In genomic region chr5:97537492-97538257, GRCm38 (mm10) we compare ENCODE assay signal across 21 mouse cellular contexts.
DNase-seq lines count a peak whose midpoint lies in the region; ATAC-seq and TF ChIP-seq lines count a peak whose summit lies in the region.
"Had no signal": no experiment of that assay in that cellular context is flagged by ENCODE, and none has a peak within 500 bp of the region (broad histone marks: within the 10 kb centered on the region; RNA-seq: fewer than 3 reads in every experiment).

No protein-coding gene starts in this region.

- H3K36me3 ChIP-seq in midbrain, embryonic 12.5 days, result no peaks in the 10 kb centered on the region
- H3K36me3 ChIP-seq in midbrain, embryonic 10.5 days, result no peaks in the 10 kb centered on the region
- H3K36me3 ChIP-seq in forebrain, embryonic 14.5 days (ENCODE audit: control insufficient read depth, insufficient read depth, low read length), result no peaks in the 10 kb centered on the region
- no peaks in the 10 kb centered on the region for H3K36me3 ChIP-seq in hindbrain, postnatal 0 days (ENCODE audit: insufficient read depth, low read length)
- H3K36me3 ChIP-seq: embryonic facial prominence, embryonic 10.5 days; heart, embryonic 13.5 days had no signal

- H3K4me1 ChIP-seq in midbrain, embryonic 12.5 days, result peaks cover 4% of the 10 kb centered on the region; the same call in 1 of the 2 replicates
- H3K4me1 ChIP-seq in midbrain, embryonic 10.5 days, result peaks cover 4% of the 10 kb centered on the region; the same call in 1 of the 2 replicates
- no peaks in the 10 kb centered on the region for H3K4me1 ChIP-seq in forebrain, embryonic 14.5 days (ENCODE audit: control insufficient read depth, insufficient read depth, low read length)
- H3K4me1 ChIP-seq in hindbrain, postnatal 0 days (ENCODE audit: insufficient read depth, low read length), result no peaks in the 10 kb centered on the region
- H3K4me1 ChIP-seq: heart, embryonic 13.5 days; megakaryocyte, embryonic 14.5 days had no signal

- H3K27me3 ChIP-seq in midbrain, embryonic 12.5 days, result no peaks in the 10 kb centered on the region
- H3K27me3 ChIP-seq in midbrain, embryonic 10.5 days (ENCODE audit: low read depth, poor library complexity, severe bottlenecking), result no peaks in the 10 kb centered on the region
- no peaks in the 10 kb centered on the region for H3K27me3 ChIP-seq in forebrain, embryonic 14.5 days (replicated peaks; ENCODE audit: control insufficient read depth, insufficient read depth, low read length)
- no peaks in the 10 kb centered on the region for H3K27me3 ChIP-seq in hindbrain, postnatal 0 days (ENCODE audit: insufficient read depth, low read length)
- H3K27me3 ChIP-seq: heart, embryonic 13.5 days; megakaryocyte, embryonic 14.5 days had no signal

- no peaks in the 10 kb centered on the region for H3K9me3 ChIP-seq in midbrain, embryonic 12.5 days
- H3K9me3 ChIP-seq in midbrain, embryonic 10.5 days (replicated peaks), result no peaks in the 10 kb centered on the region
- no peaks in the 10 kb centered on the region for H3K9me3 ChIP-seq in forebrain, embryonic 14.5 days (replicated peaks; ENCODE audit: control insufficient read depth, low read length)
- no peaks in the 10 kb centered on the region for H3K9me3 ChIP-seq in hindbrain, postnatal 0 days (ENCODE audit: low read length)
- H3K9me3 ChIP-seq: embryonic facial prominence, embryonic 10.5 days; heart, embryonic 13.5 days; megakaryocyte, embryonic 14.5 days had no signal

- no peak overlapping the region for H3K9ac ChIP-seq in midbrain, embryonic 12.5 days (replicated peaks)
- H3K9ac ChIP-seq in forebrain, embryonic 14.5 days (ENCODE audit: low read length), result no peak overlapping the region
- H3K9ac ChIP-seq in hindbrain, postnatal 0 days (replicated peaks; ENCODE audit: low read length), result no peak overlapping the region
- H3K9ac ChIP-seq: heart, embryonic 13.5 days had no signal

- no peak for DNase-seq in midbrain, embryonic 10.5 days (ENCODE audit: low spot score)
- DNase-seq in forebrain, embryonic 14.5 days (ENCODE audit: low spot score), result peak; percentile 85
- peak; percentile 21 for DNase-seq in hindbrain, postnatal 0 days (ENCODE audit: low spot score)
- DNase-seq in B cell, adult 2 months, result no peak
- DNase-seq in left cerebral cortex, adult 18-20 months (ENCODE audit: low spot score in 2 of 2), result no peak
- DNase-seq in adrenal gland, postnatal 4 days (ENCODE audit: low spot score in 2 of 2), result no peak
- DNase-seq: cerebellum, adult 9-10 months; gastrocnemius, postnatal 10 days; heart, adult 18-20 months; kidney, adult 8-10 months; kidney, postnatal 14 days; left cerebral cortex, postnatal 4 days; liver; lung, postnatal 14 days; right cerebral cortex, postnatal 4 days; thymus, postnatal 14 days had no signal

- WGBS in midbrain, embryonic 12.5 days, result 11% methylated on average over 3 of the region's 3 CpGs
- WGBS in midbrain, embryonic 10.5 days, result 46% methylated on average over 3 of the region's 3 CpGs
- WGBS in forebrain, embryonic 14.5 days, result 0% methylated on average over 3 of the region's 3 CpGs
- WGBS in hindbrain, postnatal 0 days, result 27% methylated on average over 3 of the region's 3 CpGs

- H3K27ac ChIP-seq in midbrain, embryonic 12.5 days (replicated peaks), result no peak overlapping the region
- H3K27ac ChIP-seq in midbrain, embryonic 10.5 days (replicated peaks), result no peak overlapping the region
- H3K27ac ChIP-seq in forebrain, embryonic 14.5 days (ENCODE audit: low read depth, low read length), result no peak overlapping the region
- H3K27ac ChIP-seq in hindbrain, postnatal 0 days, result no peak overlapping the region
- H3K27ac ChIP-seq: embryonic facial prominence, embryonic 10.5 days; heart, embryonic 13.5 days had no signal

- no peak overlapping the region for H3K4me3 ChIP-seq in midbrain, embryonic 12.5 days
- no peak overlapping the region for H3K4me3 ChIP-seq in midbrain, embryonic 10.5 days
- H3K4me3 ChIP-seq in forebrain, embryonic 14.5 days (ENCODE audit: low read depth, low read length), result no peak overlapping the region
- no peak overlapping the region for H3K4me3 ChIP-seq in hindbrain, postnatal 0 days (ENCODE audit: low read length)
- H3K4me3 ChIP-seq: embryonic facial prominence, embryonic 10.5 days; heart, embryonic 13.5 days; megakaryocyte, embryonic 14.5 days; myocyte had no signal

- peak; percentile 68 for ATAC-seq in midbrain, embryonic 12.5 days (ENCODE audit: low FRiP score, low read depth)
- ATAC-seq in forebrain, embryonic 14.5 days, result peak; percentile 96
- no peak for ATAC-seq in hindbrain, postnatal 0 days

- no peak for TF ChIP-seq CTCF in hindbrain, postnatal 0 days (IDR thresholded peaks at IDR 0.05; ENCODE audit: low read depth)

- H3K4me2 ChIP-seq in midbrain, embryonic 12.5 days (replicated peaks), result no peak overlapping the region
- no peak overlapping the region for H3K4me2 ChIP-seq in forebrain, embryonic 14.5 days (ENCODE audit: low read length)
- no peak overlapping the region for H3K4me2 ChIP-seq in hindbrain, postnatal 0 days (ENCODE audit: low read depth, low read length)
- H3K4me2 ChIP-seq: heart, embryonic 13.5 days had no signal

Comparison
In these comparisons a context has a peak if more than half of its experiments do, and no peak if none do; other contexts are left out.
1. DNase-seq: peak in forebrain, embryonic 14.5 days (single experiment) and hindbrain, postnatal 0 days (single experiment); none in midbrain, embryonic 10.5 days (single experiment), B cell, adult 2 months (0 of 2), left cerebral cortex, adult 18-20 months (0 of 2) and adrenal gland, postnatal 4 days (0 of 2).